In the genomic region with DNA sequence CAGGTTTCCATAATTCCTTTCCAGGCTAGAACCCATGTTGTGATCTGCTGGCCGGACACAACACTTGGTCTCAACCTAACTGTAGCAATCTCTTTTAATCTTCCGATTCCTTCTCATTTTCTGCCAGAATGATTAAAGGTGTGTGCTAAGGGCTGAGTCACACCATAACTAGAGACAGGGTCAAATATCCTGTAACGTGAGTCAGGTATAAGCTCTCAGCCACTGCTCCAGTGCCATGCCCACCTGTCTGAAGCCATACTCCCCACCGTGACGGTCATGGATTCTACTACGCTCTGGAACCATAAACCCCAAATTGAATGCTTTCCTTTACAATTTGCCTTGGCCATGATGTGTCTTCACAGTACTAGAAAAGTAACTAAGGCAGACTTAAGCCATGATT, we compare ENCODE assay signal across 34 mouse cellular contexts.
"Had no signal": no experiment of that assay in that cellular context is flagged by ENCODE, and none has a peak within 500 bp of the region (broad histone marks: within the 10 kb centered on the region; RNA-seq: fewer than 3 reads in every experiment).

No protein-coding gene starts in this region.

- H3K9me3 ChIP-seq: heart, embryonic 15.5 days; hindbrain, embryonic 10.5 days; hindbrain, embryonic 13.5 days; hindbrain, embryonic 15.5 days; intestine, embryonic 15.5 days had no signal

- H3K4me2 ChIP-seq: heart, embryonic 11.5 days; heart, embryonic 12.5 days; heart, embryonic 13.5 days; heart, embryonic 15.5 days; hindbrain, embryonic 12.5 days; hindbrain, embryonic 13.5 days; hindbrain, embryonic 14.5 days; hindbrain, embryonic 15.5 days; intestine, embryonic 15.5 days had no signal

- ATAC-seq: hindbrain, embryonic 16.5 days; inflammation-experienced regulatory T-cells, adult 6 months; intestine, embryonic 15.5 days; intestine, embryonic 16.5 days; intestine, postnatal 0 days had no signal

- H3K27ac ChIP-seq: heart, adult 2 months; heart, embryonic 10.5 days; heart, embryonic 13.5 days; heart, embryonic 15.5 days; hindbrain, embryonic 10.5 days; hindbrain, embryonic 12.5 days; hindbrain, embryonic 13.5 days; hindbrain, embryonic 14.5 days; hindbrain, embryonic 15.5 days; intestine, embryonic 15.5 days; kidney, postnatal 0 days; layer of hippocampus, adult 2 months; left cerebral cortex, adult 2 months had no signal

- H3K9ac ChIP-seq: heart, embryonic 12.5 days; heart, embryonic 13.5 days; heart, embryonic 15.5 days; hindbrain, embryonic 12.5 days; hindbrain, embryonic 13.5 days; hindbrain, embryonic 14.5 days; hindbrain, embryonic 15.5 days; intestine, embryonic 15.5 days had no signal

- H3K4me3 ChIP-seq: heart, adult 2 months; heart, embryonic 10.5 days; heart, embryonic 12.5 days; heart, embryonic 13.5 days; heart, embryonic 15.5 days; hindbrain, embryonic 10.5 days; hindbrain, embryonic 12.5 days; hindbrain, embryonic 13.5 days; hindbrain, embryonic 15.5 days; intestine, embryonic 15.5 days; layer of hippocampus, adult 2 months; left cerebral cortex, adult 2 months had no signal

- DNase-seq: heart, adult 18-20 months; heart, adult 2 months; heart, postnatal 10 days; heart, postnatal 14 days; heart, postnatal 36 days; heart, postnatal 4 days; kidney, adult 18-20 months; kidney, adult 2 months; kidney, adult 8-10 months; kidney, adult 9 months; kidney, postnatal 10 days; kidney, postnatal 25 days; kidney, postnatal 36 days; kidney, postnatal 4 days; layer of hippocampus, adult 9-11 months; layer of hippocampus, postnatal 36 days had no signal

- H3K4me1 ChIP-seq: heart, embryonic 10.5 days; heart, embryonic 12.5 days; heart, embryonic 13.5 days; heart, embryonic 15.5 days; hindbrain, embryonic 10.5 days; hindbrain, embryonic 12.5 days; hindbrain, embryonic 13.5 days; hindbrain, embryonic 15.5 days; intestine, embryonic 15.5 days had no signal

- H3K36me3 ChIP-seq: heart, embryonic 10.5 days; heart, embryonic 12.5 days; heart, embryonic 13.5 days; heart, embryonic 15.5 days; hindbrain, embryonic 10.5 days; hindbrain, embryonic 12.5 days; hindbrain, embryonic 13.5 days; hindbrain, embryonic 15.5 days; intestine, embryonic 15.5 days had no signal

- H3K27me3 ChIP-seq: hindbrain, embryonic 12.5 days; hindbrain, embryonic 13.5 days; hindbrain, embryonic 15.5 days; intestine, embryonic 15.5 days had no signal
